Mouse (Mus musculus): ENCODE results near the gene Mecr.

GRCm38 (mm10) chr4:131821161-131821731 lies 22.0 kb upstream of the Mecr start:
- TF ChIP-seq CTCF (IDR thresholded peaks at IDR 0.05; ENCODE audit: borderline replicate concordance, insufficient read depth, low read length) (no peak), POLR2A (IDR thresholded peaks at IDR 0.05; ENCODE audit: low read depth, low read length) (no peak)
